Mouse (Mus musculus): Measurements from ENCODE around the gene Olfr60. TPM values are rescaled to one million over a fixed set of nuclear protein-coding genes. Genes with fewer than 3 reads are reported as not detected.

Olfr60 gene
- total RNA-seq (2021), result not detected
- long read RNA-seq, experiment 1, result 0 reads
- long read RNA-seq, experiment 2, result 0 reads

DNA sequence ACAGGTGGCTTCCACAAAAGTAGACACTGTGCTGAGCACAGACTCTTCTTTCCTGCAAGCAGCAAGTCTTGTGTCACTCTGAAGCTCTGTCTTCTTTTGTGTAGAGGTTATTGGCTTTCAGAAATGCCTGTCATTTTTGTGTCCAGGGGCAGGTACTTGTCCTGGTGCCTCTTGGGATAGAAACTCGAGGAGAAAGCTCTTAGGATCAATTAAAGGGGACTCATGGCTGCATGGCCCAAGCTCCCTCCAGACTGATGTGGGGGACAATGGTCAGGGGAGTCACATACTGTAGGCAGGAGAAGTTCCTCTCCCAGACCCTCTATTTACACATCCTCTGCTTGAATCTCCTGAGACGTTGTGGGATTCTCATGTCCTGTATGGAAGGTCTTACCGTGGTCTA lies at the start of gene Olfr60:
TSS of gene Olfr60 (minus strand) at position 101 of the 400 bp plus-strand sequence.
- no peak for DNase-seq (ENCODE audit: low spot score in 2 of 2)

DNA sequence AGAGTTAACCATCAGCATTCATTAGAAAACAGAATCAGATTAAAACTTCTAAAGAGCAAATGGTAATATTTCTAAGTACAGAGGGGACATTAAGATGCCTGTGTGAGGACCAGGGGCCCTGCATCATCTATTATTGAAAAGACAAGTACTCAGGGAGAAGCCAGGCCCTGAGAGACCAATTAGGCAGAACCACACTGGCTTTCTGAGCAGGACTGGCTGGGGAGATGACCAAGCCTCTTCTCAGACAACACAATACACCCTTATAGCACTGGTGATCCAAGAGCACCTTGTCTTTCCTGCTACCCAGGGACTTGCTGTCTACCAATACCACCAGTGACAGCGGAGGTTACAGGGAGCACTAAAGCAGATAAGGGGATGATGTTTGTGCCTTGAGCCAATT lies 41.3 kb upstream of the Olfr60 start, which contains the start of gene Olfr531:
TSS of gene Olfr531 (minus strand) at position 101 of the 400 bp plus-strand sequence.
- DNase-seq (ENCODE audit: low spot score in 2 of 2), result no peak

DNA sequence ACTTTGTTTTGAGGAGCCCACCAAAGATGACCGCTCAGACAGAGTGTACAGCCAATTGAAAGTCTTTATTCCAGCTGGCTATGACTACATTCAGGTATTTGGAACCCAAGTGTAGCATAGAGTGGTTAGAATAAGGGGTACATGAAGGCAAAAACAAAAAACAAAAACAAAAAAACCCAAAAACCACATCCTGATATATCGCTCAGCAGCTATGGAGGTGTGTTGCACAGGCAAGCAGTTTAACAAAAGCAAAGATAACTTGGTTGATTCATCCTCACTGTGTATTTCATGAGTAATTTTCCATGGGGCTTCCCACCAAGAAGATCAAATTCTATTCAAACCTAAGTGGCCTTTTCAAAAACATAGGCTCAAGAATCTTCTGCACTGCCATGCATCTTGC lies 15.4 kb upstream of the Olfr60 start:
- DNase-seq (ENCODE audit: low spot score in 2 of 2), result no peak

DNA sequence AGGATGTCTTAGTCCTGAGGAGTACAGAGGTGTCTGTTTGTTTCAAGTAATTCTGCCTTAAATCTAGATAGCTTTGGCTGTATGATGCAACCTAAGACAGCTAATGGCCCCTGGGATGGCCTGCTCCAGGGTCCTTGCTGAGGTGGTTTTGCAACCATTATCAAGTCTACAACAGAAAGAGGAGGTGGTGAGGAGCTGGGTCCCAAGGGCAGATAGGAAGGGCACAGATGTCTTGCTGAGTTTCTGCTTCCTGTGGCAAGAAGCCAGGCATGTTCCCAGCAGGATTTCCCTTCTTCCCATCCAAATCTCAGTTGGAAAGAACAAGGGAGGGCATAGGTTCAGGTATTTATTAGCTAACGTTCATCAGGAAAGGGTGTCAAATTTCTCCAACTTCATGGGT lies 14.8 kb upstream of the Olfr60 start, which contains the start of gene Olfr530:
TSS of gene Olfr530 (minus strand) at position 101 of the 400 bp plus-strand sequence.
- DNase-seq (ENCODE audit: low spot score in 2 of 2), result no peak

DNA sequence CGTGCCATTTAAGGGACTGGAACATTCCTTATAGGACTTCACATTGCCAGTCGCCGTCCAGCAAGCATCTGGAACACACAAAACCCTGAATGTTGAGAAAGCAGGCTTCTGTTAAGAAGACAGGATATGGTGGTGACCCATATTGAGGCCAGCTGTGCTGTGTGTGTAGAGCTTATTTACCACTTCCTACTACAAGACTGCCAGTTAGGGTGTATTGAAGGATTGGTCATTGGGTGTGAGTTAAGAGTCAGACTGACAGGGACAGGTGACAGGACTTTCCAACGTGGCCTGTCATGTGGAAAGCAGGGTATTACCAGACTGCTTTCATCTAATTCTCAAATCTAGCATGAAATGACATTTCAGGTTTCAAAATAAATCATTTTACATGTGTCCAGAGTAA lies 12.8 kb upstream of the Olfr60 start:
- no peak for DNase-seq (ENCODE audit: low spot score in 2 of 2)

DNA sequence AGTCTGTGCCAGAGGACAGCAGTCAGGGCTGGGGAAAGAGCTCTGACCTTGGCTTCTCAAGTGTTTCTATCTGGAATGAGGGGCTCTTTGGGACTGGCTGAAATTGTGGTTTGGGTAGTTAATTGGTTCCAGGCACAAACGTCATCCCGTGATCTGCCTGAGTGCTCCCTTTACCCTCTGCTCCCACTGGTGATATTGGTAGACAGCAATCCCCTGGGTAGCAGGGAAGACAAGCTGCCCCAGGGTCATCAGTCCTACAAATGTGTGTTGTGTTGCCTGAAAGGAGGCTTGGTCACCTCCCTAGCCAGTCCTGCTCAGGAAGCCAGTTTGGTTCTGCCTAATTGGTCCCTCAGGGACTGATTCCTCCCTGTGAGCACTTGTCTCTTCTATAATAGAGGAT lies 27.8 kb downstream of the Olfr60 start, which contains the start of gene Olfr527:
TSS of gene Olfr527 (plus strand) at position 301 of the 400 bp plus-strand sequence.
- no peak for DNase-seq (ENCODE audit: low spot score in 2 of 2)

DNA sequence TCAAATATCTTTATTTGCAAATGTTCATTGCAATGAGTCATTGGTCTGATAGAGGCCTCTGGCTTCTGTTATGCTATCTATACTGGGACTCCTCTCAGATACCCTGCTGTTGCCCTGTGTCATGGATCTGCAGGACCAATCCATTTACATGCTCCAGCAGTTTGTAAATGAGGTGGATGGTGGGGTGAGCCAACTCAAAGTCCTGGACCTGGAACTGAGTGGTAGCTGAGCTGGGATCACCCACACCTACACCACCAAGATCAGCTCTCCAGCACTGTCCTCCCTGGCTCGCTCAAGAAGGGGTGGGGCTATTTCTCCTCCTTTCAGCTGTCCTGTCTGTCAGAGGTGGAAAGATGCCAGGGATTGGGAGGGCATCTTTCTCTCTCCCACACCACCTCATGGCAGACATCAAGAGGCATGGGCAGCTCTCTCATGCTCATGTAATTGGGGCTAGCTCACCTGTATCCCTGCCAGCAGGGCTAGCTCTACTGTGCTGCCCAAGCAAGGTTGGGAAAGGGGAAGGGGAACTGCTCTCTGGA lies 31.6 kb downstream of the Olfr60 start:
- DNase-seq (ENCODE audit: low spot score in 2 of 2), result no peak

DNA sequence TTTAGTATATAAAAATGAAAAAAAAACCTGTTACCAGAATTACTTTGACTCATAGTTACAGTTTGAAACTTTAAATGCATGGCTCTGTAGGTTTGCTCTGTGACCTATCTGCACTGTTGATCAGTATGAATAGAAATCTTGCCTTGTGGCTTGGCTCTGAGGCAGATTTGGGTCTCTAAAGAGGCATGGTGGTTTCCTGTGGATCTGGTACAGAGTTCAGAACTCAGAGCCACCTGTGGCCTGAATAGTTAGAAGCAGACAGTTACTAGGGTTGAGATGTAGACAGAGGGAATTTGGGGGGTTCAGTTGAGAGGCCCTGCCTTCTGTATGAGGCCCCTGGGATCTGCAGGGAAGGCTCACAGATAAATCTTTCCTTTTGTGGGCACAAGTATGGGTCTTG lies 40.3 kb downstream of the Olfr60 start:
- no peak for DNase-seq (ENCODE audit: low spot score in 2 of 2)

DNA sequence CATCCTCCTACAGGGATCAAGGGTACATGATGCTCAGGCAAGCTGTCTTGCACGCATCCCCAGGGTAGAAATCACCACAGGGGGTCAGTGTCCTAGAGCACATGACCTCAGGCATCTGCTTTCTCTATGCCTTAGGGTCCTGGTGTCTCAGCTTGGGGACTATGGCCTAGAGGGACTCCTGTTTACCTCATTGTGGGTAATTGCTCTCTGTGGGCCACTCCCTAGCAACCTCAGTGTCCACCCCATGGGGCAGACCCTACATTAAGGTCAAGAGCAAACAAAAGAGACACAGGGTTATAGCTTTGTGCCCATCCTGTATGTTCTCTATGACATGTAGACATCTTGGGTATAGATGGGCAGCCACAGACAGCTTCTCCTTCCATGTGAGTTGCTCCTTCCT lies 40.9 kb downstream of the Olfr60 start, which contains the start of gene Olfr525:
TSS of gene Olfr525 (plus strand) at position 301 of the 400 bp plus-strand sequence.
- no peak for DNase-seq (ENCODE audit: low spot score in 2 of 2)

DNA sequence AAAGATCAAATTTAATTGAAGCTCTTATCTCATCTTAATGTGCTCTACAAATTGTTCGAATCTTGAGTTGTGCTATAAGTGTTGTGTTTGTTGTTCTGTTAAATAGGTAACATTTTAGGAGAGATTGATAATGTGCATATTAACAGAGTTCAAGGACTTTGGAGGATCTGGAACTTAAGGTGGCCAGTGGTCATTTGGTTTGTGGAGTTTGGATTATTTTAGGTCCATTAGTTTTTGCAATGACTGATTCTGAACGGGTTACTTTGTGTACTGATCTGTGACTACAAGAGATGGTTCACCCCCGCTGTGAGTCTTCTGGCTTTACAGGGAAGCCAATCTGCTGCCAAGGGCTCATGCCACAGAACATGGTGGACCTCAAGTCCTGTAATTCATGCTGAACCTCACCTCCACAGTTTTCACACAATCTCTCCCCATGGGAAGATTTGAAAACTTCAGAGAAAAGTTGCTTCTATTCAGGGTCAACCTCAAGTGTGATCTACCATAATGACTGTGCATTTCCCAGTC lies 41.5 kb downstream of the Olfr60 start:
- no peak for DNase-seq (ENCODE audit: low spot score in 2 of 2)

DNA sequence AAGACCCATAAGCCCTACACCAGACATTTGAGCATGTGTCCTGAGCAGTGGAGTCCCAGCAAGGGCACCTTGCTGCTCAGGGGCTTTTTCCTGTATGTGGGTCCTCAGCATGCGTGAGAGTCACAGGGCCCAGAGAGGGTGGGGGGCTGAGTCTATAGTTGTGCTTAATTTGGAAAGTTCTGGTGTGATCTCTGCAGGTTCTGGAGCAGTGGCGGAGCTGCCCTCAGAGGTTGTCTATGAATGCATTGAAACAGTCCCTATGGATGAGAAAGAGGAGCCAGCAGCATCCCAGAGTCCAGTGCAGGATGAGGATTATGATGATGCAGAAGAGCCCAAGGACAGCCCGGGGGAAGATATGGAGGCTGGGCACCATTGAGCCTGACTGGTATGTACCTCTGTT lies 62.1 kb downstream of the Olfr60 start:
- no peak for DNase-seq (ENCODE audit: low spot score in 2 of 2)

DNA sequence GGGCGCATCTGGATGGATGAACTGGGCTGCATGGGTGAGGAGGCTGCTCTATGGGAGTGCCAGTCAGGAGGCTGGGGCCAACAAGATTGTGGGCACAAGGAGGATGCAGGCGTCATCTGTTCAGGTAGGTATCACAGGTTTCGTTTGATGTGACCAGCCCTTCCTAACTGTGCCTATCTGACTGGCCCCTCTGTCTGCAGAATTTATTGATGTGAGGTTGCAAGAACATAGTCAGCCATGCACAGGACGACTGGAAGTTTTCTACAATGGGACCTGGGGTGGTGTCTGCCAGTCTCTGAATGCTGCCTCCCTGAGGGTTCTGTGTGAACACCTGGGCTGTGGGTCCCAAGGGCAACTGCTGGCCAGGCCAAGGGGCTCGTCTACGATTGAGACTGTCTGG lies 64.6 kb downstream of the Olfr60 start:
- no peak for DNase-seq (ENCODE audit: low spot score in 2 of 2)

DNA sequence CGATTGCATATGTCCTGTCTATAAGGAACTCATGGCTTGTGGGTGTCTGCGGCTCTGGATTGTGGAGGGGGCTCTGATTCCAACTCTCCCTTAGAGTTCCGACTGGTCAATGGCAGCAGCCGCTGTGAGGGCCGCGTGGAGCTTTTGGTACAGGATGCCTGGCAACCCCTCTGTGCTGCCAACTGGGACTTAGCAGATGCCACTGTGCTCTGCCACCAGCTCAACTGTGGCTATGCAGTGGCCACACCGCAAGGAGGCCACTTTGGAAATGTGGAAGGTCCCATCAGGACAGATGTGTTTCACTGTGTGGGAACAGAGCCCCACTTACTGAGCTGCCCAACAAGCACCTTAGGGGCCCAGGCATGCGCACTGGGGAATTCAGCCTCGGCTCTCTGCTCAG lies 65.7 kb downstream of the Olfr60 start:
- DNase-seq (ENCODE audit: low spot score in 2 of 2), result no peak

Other genes with a start within 250 kb of the Olfr60 start
- gene Paox, start 245.9 kb downstream of the Olfr60 start, total RNA-seq (2021), result 1 to 10 TPM; 6.6 to 7.0 TPM
- gene Echs1, start 245.2 kb downstream of the Olfr60 start, total RNA-seq (2021), result 10 to 100 TPM; 78.9 to 80.2 TPM
- 10 to 100 TPM; 19.6 to 20.4 TPM for gene Mtg1, start 224.1 kb downstream of the Olfr60 start, total RNA-seq (2021)
- gene Sprn, start 206.8 kb downstream of the Olfr60 start, total RNA-seq (2021), result under 1 TPM; 0.29 to 0.42 TPM
- gene Olfr522, start 196.9 kb downstream of the Olfr60 start, total RNA-seq (2021), result not detected
- gene Olfr523, start 188.5 kb downstream of the Olfr60 start, total RNA-seq (2021), result not detected
- gene Olfr524, start 155.7 kb downstream of the Olfr60 start, total RNA-seq (2021), result not detected
- gene Cd163l1, start 143.4 kb downstream of the Olfr60 start, total RNA-seq (2021), result under 1 TPM in 1 of 2 experiments, not detected in 1; 0.16 TPM
- not detected for gene 5830411N06Rik, start 114.4 kb downstream of the Olfr60 start, total RNA-seq (2021)
- not detected for gene Olfr525, start 40.8 kb downstream of the Olfr60 start, total RNA-seq (2021)
- not detected for gene Olfr527, start 27.7 kb downstream of the Olfr60 start, total RNA-seq (2021)
- not detected for gene Olfr530, start 14.7 kb upstream of the Olfr60 start, total RNA-seq (2021)
- not detected for gene Olfr531, start 41.2 kb upstream of the Olfr60 start, total RNA-seq (2021)
- gene Olfr532, start 60.0 kb upstream of the Olfr60 start, total RNA-seq (2021), result not detected
- gene Olfr533, start 101.7 kb upstream of the Olfr60 start, total RNA-seq (2021), result not detected
- not detected for gene Olfr535, start 122.5 kb upstream of the Olfr60 start, total RNA-seq (2021)
- gene Olfr536, start 145.7 kb upstream of the Olfr60 start, total RNA-seq (2021), result not detected
- not detected for gene Olfr538, start 206.2 kb upstream of the Olfr60 start, total RNA-seq (2021)
- gene Olfr46, start 239.6 kb upstream of the Olfr60 start, total RNA-seq (2021), result not detected